Mouse (Mus musculus): ENCODE results near the gene Olfr1000.
"Not testable (repeated sequence)": the region's sequence is repeated elsewhere in the genome, so short reads cannot be mapped to it uniquely, and the experiment has no call there.

Olfr1000 gene

GRCm38 (mm10) chr2:85611803-85612202, at the start of gene Olfr1000:
Olfr1000 (minus strand) TSS chr2:85611903.
- no peak for DNase-seq

DNA sequence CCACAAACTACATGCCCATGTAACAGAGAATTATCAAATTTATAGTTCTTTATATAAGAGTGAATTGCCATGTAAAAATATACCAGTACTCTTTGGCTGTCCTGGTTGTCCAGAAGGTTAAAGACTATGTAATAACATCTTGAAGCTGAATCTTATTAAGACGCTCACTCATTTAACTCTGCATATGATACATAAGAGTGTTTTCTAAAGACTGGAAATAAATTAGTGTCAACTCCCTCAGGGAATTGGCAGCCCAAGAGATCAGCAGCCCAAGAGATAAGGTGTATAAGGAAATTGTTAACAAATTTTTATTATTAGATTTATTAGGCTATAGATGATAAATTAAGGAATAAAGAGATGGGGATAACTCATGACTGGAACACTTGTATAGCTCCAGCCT, 38.9 kb upstream of the Olfr1000 start, which contains the start of gene Olfr1002:
Olfr1002 (minus strand) TSS at position 101 of the 400 bp plus-strand sequence.
- no peak for DNase-seq

DNA sequence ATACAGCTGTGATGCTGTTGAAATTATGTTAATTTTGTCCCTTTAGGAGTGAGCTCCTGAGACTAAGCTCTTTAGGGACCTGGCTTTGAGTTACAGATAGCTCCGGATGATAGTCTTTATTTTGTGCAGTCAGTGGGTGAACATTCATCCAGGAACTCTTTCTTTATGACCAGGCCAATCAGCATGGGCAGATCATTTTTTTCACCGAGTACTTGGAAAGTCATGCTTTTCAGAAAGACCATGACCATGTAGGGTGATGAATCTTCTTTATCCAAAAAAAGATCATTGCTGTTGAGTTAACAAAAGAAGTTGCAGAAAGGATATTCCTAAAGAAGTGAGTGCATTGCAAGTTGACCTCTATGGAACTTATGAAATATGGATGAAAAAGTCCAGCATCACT, 23.1 kb downstream of the Olfr1000 start, which contains the start of gene Olfr998:
Olfr998 (plus strand) TSS at position 301 of the 400 bp plus-strand sequence.
- not testable (repeated sequence) for DNase-seq

DNA sequence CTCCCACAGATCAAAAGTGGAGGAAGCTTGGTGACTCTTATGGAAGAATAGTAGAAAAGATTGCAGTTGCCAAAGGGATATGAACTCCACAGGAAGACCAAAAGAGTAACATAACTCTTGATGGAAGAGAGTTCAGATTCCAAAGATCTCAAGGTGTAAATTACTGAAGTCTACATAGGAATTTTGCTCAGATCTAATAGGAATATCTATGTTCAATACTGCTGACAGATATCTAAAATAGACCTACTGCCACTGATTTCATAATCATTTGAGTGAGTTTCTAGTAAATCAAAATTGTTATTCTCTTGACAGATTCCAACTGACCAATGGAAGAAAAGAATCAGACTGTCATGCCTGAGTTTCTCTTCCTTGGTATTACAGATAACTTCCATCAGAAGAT, 32.8 kb downstream of the Olfr1000 start, which contains the start of gene Olfr996:
Olfr996 (plus strand) TSS at position 301 of the 400 bp plus-strand sequence.
- DNase-seq, result no peak

GRCm38 (mm10) chr2:85561187-85561586, 50.5 kb downstream of the Olfr1000 start:
- DNase-seq, result peak; percentile 10

DNA sequence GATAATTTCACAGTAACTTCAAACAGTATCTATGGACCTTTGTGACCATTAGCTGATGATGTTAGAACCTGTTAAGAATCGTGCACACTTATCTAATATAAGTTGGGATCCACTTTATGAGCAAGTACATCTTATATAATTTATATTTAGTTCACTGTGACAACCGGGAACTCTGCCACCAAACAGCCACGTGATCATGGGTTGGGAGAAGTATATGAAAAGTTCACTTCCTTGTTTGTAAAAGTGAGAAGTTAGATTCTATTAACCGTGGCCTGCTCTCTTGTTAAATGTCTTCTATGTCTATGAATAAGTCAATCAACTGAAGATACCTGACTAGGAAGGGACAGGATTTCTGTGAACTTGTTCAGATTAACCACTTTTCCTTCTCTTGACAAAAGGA, 51.5 kb downstream of the Olfr1000 start:
- DNase-seq, result no peak
